Mouse (Mus musculus): ENCODE measurements around the gene Fnbp1l. TPM values are rescaled to one million over a fixed set of nuclear protein-coding genes. Genes with fewer than 3 reads are reported as not detected.

The Fnbp1l gene
- total RNA-seq, 4 experiments from 2014 or later = 2.0 to 3.7 (median 2.5) TPM

DNA sequence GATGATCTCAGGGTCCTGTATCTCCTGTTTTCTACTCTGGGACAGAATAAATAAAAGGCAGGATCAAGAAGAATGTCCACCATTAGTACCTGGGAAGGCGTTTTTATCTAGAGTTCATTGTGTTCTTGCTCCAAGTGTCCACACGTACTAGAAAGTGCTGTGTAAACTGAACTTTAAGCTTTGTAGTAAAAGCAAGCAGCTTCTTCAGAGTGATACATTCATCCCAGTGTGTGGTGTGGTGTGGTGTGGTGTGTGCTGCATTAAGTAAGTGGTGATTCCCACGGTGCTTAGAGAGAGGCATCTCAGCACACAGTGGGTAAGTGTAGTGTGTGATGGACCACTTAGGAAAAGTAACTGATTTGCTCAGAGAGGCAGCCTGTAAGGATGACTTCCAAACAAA is 91.0 kb downstream of the Fnbp1l start:
- no peak for DNase-seq (ENCODE audit: low spot score in 2 of 2)

DNA sequence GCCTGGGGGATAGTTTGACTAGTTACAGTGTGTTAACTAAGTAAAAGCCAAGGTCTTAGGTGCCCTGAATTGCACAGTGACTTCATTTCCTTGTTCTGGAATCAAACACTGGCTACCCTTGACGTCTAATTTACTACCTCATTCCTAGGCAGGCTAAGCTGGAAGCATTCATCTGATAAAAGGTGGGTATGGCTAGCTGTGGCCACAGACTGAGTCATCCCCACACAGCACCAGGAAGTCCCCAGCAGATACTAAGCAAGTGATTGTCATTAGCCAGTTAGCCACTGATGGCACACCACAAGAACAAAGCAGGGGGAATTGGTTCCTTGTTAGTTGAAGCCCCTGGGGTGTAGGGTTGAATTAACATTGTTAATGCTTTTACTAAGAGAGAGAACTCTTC is 98.2 kb downstream of the Fnbp1l start:
- DNase-seq (ENCODE audit: low spot score in 2 of 2) = no peak

DNA sequence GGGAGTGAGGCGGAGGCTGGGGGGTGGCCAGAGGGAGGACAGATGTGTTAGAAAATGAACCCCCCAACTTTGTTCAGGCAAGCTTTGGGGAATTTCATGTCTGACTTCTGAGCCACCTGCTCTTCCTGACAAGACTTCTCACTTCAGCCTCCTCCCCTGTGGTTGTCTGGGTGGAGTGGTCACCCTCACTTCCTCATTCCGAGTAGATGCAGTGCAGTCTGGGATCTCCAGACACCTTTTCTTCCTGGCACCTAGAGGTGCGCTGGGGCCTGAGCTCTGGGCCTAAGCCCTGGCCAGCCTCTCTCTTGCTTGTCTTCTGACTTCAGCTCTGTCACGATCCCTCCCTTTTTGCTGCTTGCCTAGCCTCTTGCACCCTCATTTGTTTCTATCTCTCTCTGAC is 98.6 kb downstream of the Fnbp1l start:
- no peak for DNase-seq (ENCODE audit: low spot score in 2 of 2)

DNA sequence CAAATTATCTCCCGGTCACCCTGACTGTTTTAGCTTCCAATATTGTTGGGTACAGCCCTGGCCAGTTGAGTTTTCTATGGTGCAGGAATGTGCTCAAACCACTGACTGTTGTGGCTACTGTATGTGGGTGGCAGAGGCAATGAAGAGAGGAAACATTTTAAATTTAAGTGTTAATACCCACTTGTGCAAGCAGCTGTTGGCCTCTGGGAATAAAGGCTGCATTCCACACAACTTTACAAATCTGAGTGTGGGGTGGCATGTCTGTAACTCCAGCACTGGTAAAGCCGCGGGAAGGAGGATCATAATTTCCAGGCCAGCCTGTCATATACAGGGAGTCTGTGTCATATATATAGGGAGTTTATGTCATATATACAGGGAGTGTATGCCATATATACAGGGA is 99.2 kb downstream of the Fnbp1l start:
- no peak for DNase-seq (ENCODE audit: low spot score in 2 of 2)

DNA sequence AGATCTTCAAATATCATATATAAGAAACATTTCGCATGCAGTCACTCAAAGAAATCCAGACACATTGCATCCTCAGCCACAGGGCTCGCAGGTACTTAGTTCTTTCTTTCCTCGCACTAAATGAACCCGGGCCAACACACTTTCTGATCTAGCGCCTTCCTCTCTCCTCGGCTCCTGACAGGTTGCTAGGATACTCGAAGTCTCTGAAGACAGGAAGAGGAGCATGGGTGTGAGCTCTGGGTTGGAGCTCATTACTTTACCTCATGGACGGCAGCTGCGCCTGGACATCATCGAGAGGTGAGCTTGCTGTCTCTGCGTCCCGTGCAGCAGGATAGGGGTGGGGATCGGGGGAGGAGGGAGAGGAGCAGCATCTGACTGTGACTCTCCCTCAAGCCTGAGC is 100.4 kb downstream of the Fnbp1l start:
- no peak for DNase-seq (ENCODE audit: low spot score in 2 of 2)

DNA sequence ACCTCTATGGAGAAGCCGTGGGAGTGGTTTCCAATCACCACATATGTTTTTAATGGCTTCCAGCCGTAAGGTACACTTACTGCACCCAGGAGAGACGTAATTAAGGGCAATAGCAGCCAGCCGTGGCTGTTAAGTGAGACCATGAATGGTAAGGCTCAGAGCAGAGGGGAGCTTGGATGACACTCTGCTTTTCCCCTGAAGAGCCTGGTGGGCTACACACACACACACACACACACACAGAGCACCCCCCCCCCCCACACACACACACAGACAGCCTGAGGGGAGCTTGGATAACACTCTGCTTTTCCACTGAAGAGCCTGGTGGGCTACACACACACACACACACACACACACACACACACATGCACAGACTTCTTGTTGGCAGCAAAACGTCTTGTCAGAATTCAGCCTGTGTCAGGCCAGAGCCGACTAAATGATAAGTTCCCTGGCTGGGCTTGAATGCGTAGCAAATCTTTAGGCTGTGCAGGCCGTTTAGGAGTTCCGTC is 101.2 kb downstream of the Fnbp1l start:
- no peak for DNase-seq (ENCODE audit: low spot score in 2 of 2)

DNA sequence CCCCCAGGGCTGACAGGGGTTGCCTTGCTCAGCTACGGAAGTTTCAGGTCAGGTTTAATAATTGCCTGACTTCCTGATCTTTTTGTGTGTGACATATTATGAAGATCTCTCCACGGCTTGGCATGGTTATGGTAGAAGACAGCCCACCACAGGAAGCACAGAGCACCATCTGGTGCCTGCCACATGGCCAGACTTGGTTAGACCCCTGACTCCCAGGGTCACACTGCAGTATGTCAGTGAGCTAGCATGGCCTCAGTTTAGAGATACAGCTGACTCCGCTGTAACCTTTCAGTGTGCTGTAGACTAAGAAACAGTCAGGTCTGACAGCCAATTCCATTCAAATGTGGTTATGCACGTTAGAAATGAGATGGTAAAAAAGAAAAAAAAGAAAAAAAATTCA is 101.8 kb downstream of the Fnbp1l start:
- no peak for DNase-seq (ENCODE audit: low spot score in 2 of 2)

DNA sequence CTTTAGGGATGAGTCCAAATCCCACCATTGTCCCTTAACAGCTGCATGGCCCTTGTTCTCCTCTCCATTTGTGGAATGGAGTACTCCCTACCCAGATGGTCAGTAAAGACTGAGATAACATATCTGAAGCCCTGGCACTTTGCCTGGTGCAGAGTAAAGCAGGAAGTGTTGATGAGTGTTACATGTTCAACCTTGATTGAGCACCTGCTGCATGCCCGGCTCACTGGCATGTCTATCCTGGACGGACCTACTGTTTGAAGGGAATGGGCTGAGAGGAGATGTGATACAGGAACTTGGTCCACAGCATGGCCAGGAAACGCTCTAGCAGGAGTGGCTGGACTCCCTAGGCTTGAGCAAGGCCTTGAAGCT is 103.2 kb downstream of the Fnbp1l start:
- no peak for DNase-seq (ENCODE audit: low spot score in 2 of 2)

DNA sequence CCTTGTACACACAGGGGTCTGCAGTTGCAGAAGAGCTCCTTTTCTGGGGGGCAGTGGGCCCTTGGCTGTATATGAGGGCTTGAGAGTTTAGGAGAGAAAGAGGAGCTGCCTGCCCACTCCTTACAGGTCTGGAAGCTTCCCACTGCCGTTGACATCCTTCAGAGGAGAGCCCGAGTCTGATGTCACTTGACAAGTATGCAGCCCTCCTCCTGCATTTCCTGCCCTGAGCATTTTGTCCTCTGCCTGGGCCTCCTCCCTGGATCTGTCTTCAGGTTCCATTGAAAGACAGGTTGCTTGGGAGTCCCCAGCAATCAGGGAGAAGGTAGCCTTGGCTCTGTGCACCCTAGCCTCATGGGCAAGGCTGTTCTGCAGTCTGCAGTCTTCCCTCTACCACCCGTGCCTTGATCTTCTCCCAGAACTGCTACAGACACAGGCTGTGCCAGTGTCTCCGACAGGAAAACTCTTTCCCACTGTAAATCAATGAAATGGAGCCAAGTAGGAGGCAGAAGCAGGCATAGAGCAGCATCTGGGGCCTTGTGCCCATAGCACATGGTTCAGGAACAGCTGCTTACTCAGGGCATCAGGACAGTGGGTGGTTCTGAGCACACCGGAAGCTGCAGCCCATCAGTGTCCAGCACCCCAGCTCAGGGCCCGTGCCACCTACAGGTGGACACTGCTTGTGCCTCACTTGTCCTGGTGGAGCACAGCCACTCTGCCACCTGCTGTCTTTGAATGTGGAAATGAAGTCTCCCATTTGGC is 103.8 kb downstream of the Fnbp1l start:
- no peak for DNase-seq (ENCODE audit: low spot score in 2 of 2)

DNA sequence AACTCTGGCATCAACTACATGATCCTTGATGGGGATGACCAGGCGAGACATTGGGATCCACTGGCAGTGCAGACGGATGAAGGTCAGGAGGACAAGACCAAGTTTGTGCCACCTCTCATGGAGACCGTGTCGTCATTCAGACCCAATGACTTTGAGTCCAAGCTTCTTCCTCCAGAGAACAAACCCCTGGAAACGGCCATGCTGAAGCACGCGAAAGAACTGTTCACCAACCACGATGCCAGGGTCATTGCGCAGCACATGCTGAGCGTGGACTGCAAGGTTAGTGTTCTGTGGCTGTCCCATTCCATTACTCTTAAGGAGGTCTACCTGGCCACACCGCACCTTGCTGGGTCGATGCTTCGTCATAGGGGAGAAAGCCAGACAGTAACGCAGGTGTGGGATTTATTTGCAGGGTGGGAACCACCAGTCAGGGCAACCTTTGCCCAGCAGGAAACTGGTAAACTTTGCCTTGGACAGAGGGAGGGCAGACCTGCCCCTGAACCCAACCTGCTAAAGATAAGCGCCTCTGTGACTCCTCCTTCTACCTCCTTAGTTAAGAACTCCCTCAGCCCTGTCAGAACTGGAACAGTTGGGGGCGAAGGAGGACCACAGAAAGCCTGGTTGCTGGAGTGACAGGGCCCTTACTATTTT is 106.7 kb downstream of the Fnbp1l start:
- DNase-seq (ENCODE audit: low spot score in 2 of 2) = no peak

DNA sequence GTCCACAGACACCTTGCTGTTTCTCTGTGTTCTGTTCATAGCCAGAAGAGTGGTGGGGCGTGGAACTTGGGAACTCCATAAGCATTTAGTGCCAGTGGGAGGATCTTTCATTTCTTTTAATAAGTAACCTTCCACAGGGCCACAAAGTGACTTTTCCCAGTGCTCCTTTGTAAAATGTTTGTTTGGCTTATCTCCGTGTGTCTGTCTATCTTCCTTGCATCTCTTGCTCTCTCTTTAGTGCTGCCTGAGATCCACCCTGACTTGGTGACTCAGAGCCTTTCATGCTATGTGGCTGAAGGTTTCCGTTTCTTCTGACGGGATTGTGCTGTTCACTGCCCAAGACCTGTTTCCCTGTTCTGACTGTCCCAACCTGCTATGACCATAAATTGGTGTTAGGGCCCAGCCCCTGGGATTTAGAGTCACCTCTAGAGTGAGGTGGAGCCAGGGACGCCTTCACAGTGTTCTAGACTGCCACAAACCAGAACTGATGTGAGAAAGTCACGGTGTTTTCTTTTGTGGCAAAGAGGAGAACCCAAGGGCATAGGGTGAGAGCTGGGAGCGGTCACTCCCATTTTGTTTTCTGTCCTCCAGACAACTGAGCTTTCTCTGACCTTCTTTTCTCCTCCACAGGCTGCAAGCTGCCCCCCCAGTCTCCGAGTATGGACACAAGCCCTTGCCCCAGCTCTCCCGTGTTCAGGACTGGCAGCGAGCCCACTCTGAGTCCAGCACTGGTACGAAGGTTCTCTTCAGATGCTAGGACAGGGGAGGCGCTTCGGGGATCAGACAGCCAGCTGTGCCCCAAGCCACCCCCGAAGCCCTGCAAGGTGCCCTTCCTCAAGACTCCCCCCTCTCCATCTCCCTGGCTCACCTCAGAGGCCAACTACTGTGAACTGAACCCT is 107.5 kb downstream of the Fnbp1l start:
- no peak for DNase-seq (ENCODE audit: low spot score in 2 of 2)

DNA sequence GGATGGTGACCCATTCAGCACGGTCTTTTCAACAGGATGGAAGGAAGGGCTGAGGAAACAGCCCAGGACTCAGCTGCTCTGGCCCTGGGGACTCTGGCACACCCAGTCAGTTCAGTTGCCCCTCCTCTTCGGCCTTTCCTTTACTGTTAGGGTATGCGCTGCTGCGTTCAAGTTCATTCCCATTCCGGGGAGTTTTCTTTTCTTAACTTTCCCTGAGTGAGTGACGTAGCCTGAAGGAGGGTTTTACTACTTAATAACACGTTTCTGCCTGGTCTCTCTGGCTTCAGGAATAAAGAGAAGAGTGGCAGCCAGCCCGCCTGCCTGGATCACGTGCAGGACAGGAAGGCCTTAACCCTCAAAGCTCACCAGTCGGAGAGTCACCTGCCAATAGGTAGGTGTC is 108.6 kb downstream of the Fnbp1l start:
- no peak for DNase-seq (ENCODE audit: low spot score in 2 of 2)

DNA sequence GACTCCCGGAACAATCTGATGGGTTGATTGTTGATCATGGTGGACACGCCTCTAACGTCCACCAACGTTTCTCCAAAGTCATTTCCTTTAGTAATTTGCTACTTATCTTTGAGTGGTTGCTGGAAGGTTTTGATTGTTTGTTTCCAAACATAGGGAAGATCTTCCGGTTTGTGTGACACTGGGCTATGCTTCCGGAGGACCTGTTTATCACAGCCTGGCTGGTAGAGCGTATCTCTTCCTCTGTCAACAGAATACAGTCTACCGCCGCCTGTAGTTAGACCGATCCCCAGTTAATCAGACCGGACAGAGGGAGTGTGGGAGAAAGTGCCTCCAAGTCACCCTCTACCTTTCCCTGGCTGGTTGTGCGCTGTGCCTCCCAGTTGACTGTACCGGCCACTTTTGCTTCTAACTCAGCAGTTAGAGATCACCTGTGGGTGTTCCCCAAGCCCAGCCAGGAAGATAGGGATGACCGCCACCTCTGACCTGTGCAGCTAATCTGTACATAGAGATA is 109.2 kb downstream of the Fnbp1l start:
- no peak for DNase-seq (ENCODE audit: low spot score in 2 of 2)

DNA sequence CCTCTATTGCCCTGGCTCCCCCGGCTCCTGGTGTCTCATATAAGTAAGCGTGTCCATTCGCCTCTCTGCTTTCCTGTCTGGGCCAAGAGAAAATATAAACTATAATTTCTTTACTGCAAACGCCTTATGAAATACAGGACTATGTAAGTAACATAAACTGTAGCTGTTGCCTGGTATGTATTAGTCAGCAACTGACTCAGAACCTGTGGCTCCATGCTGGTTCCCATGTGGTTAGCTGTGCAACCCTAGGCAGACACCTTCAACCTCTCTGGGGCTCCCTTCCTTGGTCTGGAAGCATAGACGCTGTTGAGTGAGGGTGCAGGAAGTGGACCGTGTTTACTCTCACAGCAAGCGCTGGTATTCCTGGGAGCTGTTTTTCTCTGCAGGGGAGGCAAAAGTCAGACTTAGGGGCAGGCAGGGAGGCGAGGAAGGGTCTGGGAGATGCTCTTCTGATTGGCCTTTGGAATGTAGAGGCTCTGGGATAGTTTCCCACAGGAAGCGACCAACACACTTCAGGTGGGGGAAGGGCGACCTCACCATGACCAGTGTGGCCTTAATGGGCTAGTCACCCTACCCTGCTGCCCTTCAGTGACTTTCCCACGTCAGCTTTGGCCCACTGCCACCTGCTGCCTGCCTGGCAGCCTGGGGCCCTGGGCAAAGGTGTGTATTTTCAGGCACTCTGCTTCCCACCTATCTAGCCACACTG is 109.8 kb downstream of the Fnbp1l start:
- DNase-seq (ENCODE audit: low spot score in 2 of 2) = peak in 1 of 2 experiments; percentile 22

DNA sequence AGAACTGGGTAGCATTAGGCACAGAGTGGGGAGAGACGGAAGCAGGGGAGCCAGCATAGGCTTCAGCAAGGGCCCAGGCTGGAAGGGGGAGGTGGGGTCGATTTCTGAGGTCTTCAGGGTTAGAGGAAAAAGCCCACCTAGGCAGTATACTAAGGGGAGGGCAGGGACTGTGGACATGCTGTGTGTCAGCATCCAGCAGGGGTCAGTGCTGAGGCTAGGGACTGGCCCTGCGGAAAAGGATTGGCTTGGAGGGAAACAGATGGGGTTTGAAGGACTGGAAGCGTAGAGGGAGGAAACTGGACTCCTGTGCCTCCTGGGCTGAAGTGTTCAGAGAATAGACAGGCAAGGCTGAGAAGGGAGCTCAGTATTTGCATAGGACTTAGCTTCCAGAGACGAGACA is 110.4 kb downstream of the Fnbp1l start:
- DNase-seq (ENCODE audit: low spot score in 2 of 2) = peak in 1 of 2 experiments; percentile 17

DNA sequence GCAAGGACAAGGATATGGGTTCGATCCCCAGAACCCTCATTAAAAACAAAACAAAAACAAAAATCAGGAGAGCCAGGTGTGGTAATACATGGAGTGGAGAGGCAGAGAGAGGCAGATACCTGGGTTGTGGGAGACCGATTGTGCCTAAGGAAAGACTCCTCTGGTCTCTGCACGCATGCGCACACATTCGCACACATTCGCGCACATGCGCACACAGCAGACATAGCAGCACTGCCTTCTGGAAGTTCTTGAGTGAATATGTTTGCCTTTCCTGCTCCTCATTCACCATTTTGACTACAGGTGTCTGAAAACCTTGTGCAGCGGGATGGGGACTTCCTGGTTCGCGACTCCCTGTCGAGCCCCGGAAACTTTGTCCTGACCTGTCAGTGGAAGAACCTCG is 111.7 kb downstream of the Fnbp1l start:
- no peak for DNase-seq (ENCODE audit: low spot score in 2 of 2)

DNA sequence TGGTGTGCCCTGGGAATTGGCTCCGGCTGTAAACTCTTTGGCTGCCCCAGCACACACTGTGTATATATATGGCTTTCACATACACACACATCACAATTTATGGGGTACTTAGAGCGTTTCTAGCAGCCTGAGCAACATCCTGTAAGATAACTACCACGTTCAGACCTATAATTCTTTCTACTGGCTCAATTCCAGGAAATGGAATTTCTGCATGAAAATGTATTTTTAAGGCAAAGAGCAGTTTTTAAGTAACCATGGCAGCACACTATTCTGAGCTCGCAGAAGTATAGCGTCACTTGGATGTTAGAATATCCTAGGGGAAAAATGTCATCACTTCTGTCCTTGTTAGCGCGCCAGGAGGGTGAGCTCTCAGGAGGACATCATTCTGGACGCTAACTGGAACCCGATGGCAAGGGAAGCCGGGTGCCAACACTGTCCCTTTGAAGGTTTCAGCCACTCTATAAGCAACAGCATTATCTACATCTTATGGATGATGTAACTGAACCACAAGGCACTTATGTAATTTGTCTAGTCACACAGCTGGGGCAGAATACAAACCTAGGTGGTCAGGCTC is 113.1 kb downstream of the Fnbp1l start:
- no peak for DNase-seq (ENCODE audit: low spot score in 2 of 2)

DNA sequence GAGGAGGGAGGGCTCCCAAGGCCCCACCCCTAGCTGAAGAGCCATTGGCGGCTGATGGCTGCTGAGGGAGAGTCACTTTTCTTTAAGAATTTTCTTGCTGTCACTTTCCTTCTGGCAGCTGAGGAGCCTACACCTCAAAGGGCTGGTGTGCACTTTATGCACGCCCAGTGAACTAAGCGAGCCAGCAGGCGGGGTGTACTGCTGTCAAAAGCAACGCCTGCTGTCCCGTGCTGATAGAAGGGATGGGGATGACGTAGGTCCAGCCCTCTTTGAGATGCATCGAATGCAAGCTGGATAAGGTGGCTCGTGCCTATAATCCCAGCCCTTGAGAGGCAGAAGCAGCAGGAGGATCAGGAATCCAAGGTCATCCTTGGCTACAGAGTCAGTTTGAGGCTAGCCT is 118.6 kb downstream of the Fnbp1l start:
- no peak for DNase-seq (ENCODE audit: low spot score in 2 of 2)

DNA sequence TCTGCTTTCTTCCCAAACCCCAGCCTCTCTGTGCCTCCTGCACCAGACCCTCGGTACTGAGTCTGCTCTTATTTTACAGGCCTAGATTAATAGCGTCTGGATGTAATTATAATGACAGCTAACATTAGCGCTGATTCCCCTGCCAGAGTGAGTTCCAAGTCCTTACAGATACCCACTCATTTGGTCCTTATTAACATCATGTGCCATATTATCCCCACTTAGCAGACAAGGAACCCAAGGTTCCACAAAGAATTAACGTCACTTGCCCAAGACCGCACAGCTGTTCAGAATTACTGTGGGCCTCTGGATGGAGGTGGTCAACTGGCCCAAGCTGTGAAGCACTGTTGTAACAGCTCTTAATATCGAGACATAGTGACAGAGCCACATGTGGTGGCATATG is 119.9 kb downstream of the Fnbp1l start:
- DNase-seq (ENCODE audit: low spot score in 2 of 2) = no peak

DNA sequence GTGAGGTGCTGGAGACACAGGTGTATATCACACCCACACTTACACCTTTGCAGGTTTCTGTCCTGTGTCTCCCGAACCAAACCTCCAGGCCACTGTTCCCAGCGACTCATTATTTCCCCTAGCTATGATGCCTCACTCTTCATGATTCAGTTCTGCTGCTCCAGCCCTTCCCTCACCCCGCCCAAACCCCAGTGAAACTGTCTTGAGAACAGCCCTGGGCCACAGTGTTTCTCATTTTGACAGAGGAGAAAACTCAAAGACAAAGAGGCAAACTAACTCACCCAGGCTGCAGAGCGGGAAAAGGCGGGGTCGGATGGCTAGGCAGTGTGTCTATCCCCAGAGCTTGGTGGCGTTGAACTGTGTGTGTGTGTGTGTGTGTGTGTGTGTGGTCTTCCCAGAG is 121.0 kb downstream of the Fnbp1l start:
- DNase-seq (ENCODE audit: low spot score in 2 of 2) = no peak

DNA sequence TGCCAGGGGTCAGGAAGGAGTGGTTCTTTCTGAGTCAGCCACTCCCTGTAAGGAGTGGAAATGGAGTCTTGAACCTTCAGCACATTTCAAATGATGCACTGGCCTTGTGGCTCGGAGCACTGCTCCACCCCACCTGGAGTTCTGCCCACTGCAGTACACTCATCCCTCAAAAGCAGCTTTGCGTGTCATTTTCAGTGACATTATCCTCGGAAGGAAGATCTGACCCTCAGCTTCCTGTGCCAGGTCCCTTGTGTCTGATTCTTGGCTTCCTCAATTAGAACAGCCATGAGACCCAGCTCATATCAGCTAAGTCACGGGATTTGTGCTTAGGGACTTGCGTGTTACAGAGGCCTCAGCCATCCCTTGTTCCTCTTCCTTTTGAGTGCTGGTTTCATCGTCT is 121.6 kb downstream of the Fnbp1l start:
- no peak for DNase-seq (ENCODE audit: low spot score in 2 of 2)
